Mouse (Mus musculus) myocyte (in vitro differentiated cells): Measurements from ENCODE around the gene Arid1b. TPM values are rescaled to one million over a fixed set of nuclear protein-coding genes. Genes with fewer than 3 reads are reported as not detected.

Experiments
- H3K27me3 ChIP-seq: one replicate; pipeline ENCODE4 v1.6.1; 2011; ENCODE audit not compliant: control insufficient read depth, insufficient read depth, insufficient read length
- H3K36me3 ChIP-seq: one replicate; pipeline ENCODE4 v1.6.1; 2011; ENCODE audit not compliant: control insufficient read depth, insufficient read depth
- H3K4me2 ChIP-seq: one replicate; pipeline ENCODE4 v1.6.1; 2011; ENCODE audit warnings: low read depth, control low read depth
- H3K4me3 ChIP-seq: one replicate; pipeline ENCODE4 v1.5.1; 2011; ENCODE audit warnings: mild to moderate bottlenecking, control low read depth, moderate library complexity
- H3K79me2 ChIP-seq: one replicate; pipeline ENCODE4 v1.6.1; 2011; ENCODE audit not compliant: control insufficient read depth, insufficient read depth
- H3ac ChIP-seq: one replicate; pipeline ENCODE4 v1.6.1; 2011; ENCODE audit not compliant: control insufficient read depth, insufficient read length
- CEBPB ChIP-seq: IDR thresholded peaks from 2 replicates; pipeline ENCODE4 v1.6.1; 2011; ENCODE audit warnings: mild to moderate bottlenecking, moderate library complexity; ENCODE audit not compliant: poor library complexity, insufficient read depth, severe bottlenecking
- E2F4 ChIP-seq: IDR thresholded peaks from one replicate; pipeline ENCODE4 v1.6.1; 2011; ENCODE audit warnings: mild to moderate bottlenecking, control low read depth, moderate library complexity; ENCODE audit not compliant: insufficient read depth
- MAX ChIP-seq: IDR thresholded peaks from one replicate; pipeline ENCODE4 v1.6.1; 2011; ENCODE audit warnings: low read depth, mild to moderate bottlenecking, control low read depth
- MYOD1 ChIP-seq, 3 experiments: IDR thresholded peaks; one replicate each; pipeline ENCODE4 v1.6.1; 2011; ENCODE audit warnings: control low read depth in 2 of 3, low read depth in 2 of 3, mild to moderate bottlenecking in 2 of 3, moderate library complexity in 1 of 3; ENCODE audit not compliant: insufficient read length in 2 of 3, control insufficient read depth in 1 of 3
- MYOG ChIP-seq, 3 experiments: IDR thresholded peaks; one replicate each; pipeline ENCODE4 v1.6.1; 2011; ENCODE audit warnings: control low read depth in 2 of 3, low read depth in 2 of 3, mild to moderate bottlenecking in 2 of 3; ENCODE audit not compliant: insufficient read length in 2 of 3, control insufficient read depth in 1 of 3, insufficient read depth in 1 of 3
- POLR2A ChIP-seq: IDR thresholded peaks from one replicate; pipeline ENCODE4 v1.6.1; 2011; ENCODE audit warnings: low read depth, mild to moderate bottlenecking, control low read depth, moderate library complexity; ENCODE audit not compliant: insufficient read length
- POLR2AphosphoS2 ChIP-seq: IDR thresholded peaks from one replicate; pipeline ENCODE4 v1.6.1; 2011; ENCODE audit warnings: low read depth, control low read depth; ENCODE audit not compliant: insufficient read length
- REST ChIP-seq: IDR thresholded peaks from one replicate; pipeline ENCODE4 v1.6.1; 2011; ENCODE audit warnings: mild to moderate bottlenecking, control low read depth, moderate library complexity; ENCODE audit not compliant: insufficient read depth, insufficient read length
- SRF ChIP-seq: IDR thresholded peaks from one replicate; pipeline ENCODE4 v1.6.1; 2011; ENCODE audit warnings: low read depth; ENCODE audit not compliant: control insufficient read depth, insufficient read length
- TCF12 ChIP-seq: IDR thresholded peaks from one replicate; pipeline ENCODE4 v1.6.1; 2011; ENCODE audit warnings: mild to moderate bottlenecking, control low read depth; ENCODE audit not compliant: poor library complexity, insufficient read depth, severe bottlenecking
- TCF3 ChIP-seq: IDR thresholded peaks from one replicate; pipeline ENCODE4 v1.6.1; 2011; ENCODE audit warnings: low read depth, control low read depth; ENCODE audit not compliant: insufficient read length
- USF1 ChIP-seq: IDR thresholded peaks from one replicate; pipeline ENCODE4 v1.6.1; 2011; ENCODE audit warnings: low read depth, mild to moderate bottlenecking, control low read depth, moderate library complexity
- polyA plus RNA-seq: library from polyadenylated mRNA; unstranded; fragments of >200 nt; fragmentation: generic; extraction: Trizol; gene quantifications from one replicate; pipeline ENCODE4 v1.2.1, GENCODE M21; 2012; ENCODE audit warnings: missing spikeins

Arid1b gene
- polyA plus RNA-seq, 1 experiment = 10.9 TPM

DNA sequence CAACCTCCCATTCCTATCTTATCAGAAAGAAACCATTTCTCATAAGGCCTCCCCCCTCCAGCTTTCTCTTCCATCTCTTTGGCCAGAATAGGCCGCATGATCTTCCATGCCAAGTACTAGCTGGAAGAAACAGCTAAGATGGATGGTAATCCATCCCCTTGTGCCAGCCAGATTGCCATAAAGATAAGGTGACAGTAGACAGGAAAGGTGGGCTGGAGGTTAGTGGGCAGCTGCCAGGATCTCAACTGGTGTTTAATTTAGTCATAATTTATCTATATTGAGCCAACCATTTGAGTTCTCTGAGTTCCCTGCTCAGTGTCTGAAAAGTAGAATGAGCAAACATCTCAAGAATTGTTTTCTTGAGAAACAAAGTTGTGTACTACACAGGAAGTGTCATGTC, 391.6 kb downstream of the Arid1b start:
- peaks cover 30% of the 10 kb centered on the region for H3K27me3 ChIP-seq
- no peak overlapping the region for H3K4me2 ChIP-seq
- no peak overlapping the region for H3K4me3 ChIP-seq
- no peaks in the 10 kb centered on the region for H3K79me2 ChIP-seq
- no peak for TF ChIP-seq USF1
- no peak for TF ChIP-seq TCF3
- no peak for TF ChIP-seq MYOD1 (IDR thresholded peaks at IDR 0.05; ENCODE audit: control insufficient read depth in 1 of 3, insufficient read length in 2 of 3, low read depth in 2 of 3)
- no peak for TF ChIP-seq CEBPB
- TF ChIP-seq MYOG (IDR thresholded peaks at IDR 0.05; ENCODE audit: control insufficient read depth in 1 of 3, insufficient read depth in 1 of 3, insufficient read length in 2 of 3, low read depth in 2 of 3) = no peak
- no peak for TF ChIP-seq MAX
- no peak for TF ChIP-seq POLR2AphosphoS2
- TF ChIP-seq SRF = no peak
- TF ChIP-seq POLR2A = no peak
- no peak for TF ChIP-seq E2F4
- no peaks in the 10 kb centered on the region for H3K36me3 ChIP-seq
- H3ac ChIP-seq = no peak overlapping the region

DNA sequence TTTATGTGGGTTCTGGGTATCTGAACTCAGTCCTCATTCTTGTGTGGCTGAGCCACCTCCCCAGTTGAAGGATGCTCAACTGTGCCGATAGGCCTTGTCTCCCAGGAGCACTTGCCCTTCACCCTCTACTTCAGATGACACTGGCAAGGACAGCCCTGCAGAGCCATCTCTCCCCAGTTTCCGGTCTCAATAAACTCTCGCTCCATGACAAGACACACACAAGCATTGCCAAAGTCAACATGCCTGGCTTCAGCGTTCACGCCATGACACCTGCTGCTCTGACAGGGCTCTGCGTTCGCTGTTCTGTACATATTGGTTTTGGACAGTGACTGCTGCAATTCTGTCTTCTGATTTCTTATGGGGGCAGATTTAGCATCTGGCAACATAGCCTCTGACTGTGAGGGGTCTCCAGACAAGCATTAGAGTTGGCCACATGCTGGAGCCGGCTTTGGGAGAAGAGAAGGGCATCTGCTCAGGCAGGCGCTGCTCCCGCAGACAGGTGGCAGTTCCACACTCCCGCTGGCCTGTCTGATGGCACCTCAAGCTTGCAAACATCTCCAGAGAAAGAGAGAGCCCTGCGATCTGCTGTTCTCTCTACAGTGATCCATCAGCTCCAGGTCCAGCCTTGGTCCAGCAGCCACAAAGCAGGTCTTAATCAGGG, 392.9 kb downstream of the Arid1b start:
- no peak overlapping the region for H3K4me2 ChIP-seq
- H3K79me2 ChIP-seq = no peaks in the 10 kb centered on the region
- H3K4me3 ChIP-seq = no peak overlapping the region
- no peak for TF ChIP-seq TCF3
- TF ChIP-seq TCF12 = no peak
- no peak for TF ChIP-seq MYOG (IDR thresholded peaks at IDR 0.05; ENCODE audit: control insufficient read depth in 1 of 3, insufficient read depth in 1 of 3, insufficient read length in 2 of 3, low read depth in 2 of 3)
- TF ChIP-seq E2F4 = no peak
- no peak for TF ChIP-seq MAX
- TF ChIP-seq SRF = no peak
- no peak for TF ChIP-seq CEBPB
- no peak for TF ChIP-seq MYOD1 (IDR thresholded peaks at IDR 0.05; ENCODE audit: control insufficient read depth in 1 of 3, insufficient read length in 2 of 3, low read depth in 2 of 3)
- TF ChIP-seq POLR2AphosphoS2 = no peak
- TF ChIP-seq USF1 = no peak
- no peak for TF ChIP-seq REST
- no peak for TF ChIP-seq POLR2A
- peaks cover 36% of the 10 kb centered on the region for H3K27me3 ChIP-seq
- H3K36me3 ChIP-seq = no peaks in the 10 kb centered on the region
- H3ac ChIP-seq = no peak overlapping the region

DNA sequence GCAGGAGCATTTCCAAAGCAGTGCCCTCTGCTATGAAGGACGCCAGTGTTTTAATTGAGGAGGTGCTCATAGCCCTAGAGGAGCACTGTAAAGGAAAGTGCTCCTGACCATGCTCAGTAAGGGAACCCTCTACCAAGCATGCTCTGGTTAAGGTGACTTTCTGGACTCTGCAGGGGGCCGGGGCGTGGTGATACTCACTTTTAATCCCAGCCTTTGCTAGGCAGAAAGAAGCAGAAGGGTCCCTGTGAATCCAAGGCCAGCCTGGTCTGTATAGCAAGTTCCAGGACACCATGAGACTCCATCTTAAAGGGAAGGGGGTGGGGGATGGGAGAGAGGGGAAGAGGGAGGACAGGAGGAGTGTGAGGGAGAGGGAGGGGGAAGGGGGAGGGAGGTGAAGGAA, 394.2 kb downstream of the Arid1b start:
- no peaks in the 10 kb centered on the region for H3K79me2 ChIP-seq
- H3K4me2 ChIP-seq = no peak overlapping the region
- H3K4me3 ChIP-seq = no peak overlapping the region
- H3K27me3 ChIP-seq = peaks cover 34% of the 10 kb centered on the region
- TF ChIP-seq MYOG (IDR thresholded peaks at IDR 0.05; ENCODE audit: control insufficient read depth in 1 of 3, insufficient read depth in 1 of 3, insufficient read length in 2 of 3, low read depth in 2 of 3) = no peak
- TF ChIP-seq SRF = no peak
- TF ChIP-seq E2F4 = no peak
- no peak for TF ChIP-seq USF1
- no peak for TF ChIP-seq POLR2AphosphoS2
- TF ChIP-seq CEBPB = no peak
- no peaks in the 10 kb centered on the region for H3K36me3 ChIP-seq
- H3ac ChIP-seq = no peak overlapping the region

DNA sequence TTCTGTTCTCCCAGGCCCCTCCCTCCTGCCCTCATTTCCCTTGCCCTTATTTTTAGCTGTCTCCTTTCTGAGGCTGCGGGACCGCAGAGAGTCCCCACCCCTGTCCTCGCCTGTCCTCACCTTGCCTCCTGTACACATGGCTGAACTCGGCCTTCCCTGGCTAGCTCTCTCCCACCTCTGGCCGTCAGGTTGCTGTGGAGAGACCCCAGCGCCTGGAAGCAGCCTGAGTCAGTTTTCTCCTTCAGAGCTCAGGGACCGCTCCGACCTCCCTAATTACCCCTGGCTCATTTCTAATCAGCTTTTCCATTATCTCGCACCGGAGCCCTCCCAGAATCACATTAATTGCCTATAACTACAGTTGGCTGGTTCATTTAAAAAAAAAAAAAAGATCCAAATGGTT, 396.6 kb downstream of the Arid1b start:
- no peak overlapping the region for H3K4me3 ChIP-seq
- no peak overlapping the region for H3K4me2 ChIP-seq
- H3K27me3 ChIP-seq = peaks cover 18% of the 10 kb centered on the region
- TF ChIP-seq MYOD1 (IDR thresholded peaks at IDR 0.05; ENCODE audit: control insufficient read depth in 1 of 3, insufficient read length in 2 of 3, low read depth in 2 of 3) (no peak), POLR2AphosphoS2 (no peak), CEBPB (no peak), TCF3 (no peak), SRF (no peak), REST (no peak), E2F4 (no peak), MYOG (IDR thresholded peaks at IDR 0.05; ENCODE audit: control insufficient read depth in 1 of 3, insufficient read depth in 1 of 3, insufficient read length in 2 of 3, low read depth in 2 of 3) (no peak), USF1 (no peak), MAX (no peak), POLR2A (no peak), TCF12 (no peak)
- H3ac ChIP-seq = no peak overlapping the region
- H3K79me2 ChIP-seq = no peaks in the 10 kb centered on the region
- no peaks in the 10 kb centered on the region for H3K36me3 ChIP-seq
